Mouse (Mus musculus) midbrain, embryonic 12.5 days (tissue): ENCODE results near the gene Mthfsl. TPM values are rescaled to one million over a fixed set of nuclear protein-coding genes. Genes with fewer than 3 reads are reported as not detected.
"Not testable (repeated sequence)": the region's sequence is repeated elsewhere in the genome, so short reads cannot be mapped to it uniquely, and the experiment has no call there.

Experiments
- ATAC-seq: fragments of 200-750 bp; cut with Nextera tagmentation; 2 replicates; pipeline ENCODE4 v1.8.0; 2017; ENCODE audit warnings: low read depth, moderate TSS enrichment, moderate library complexity; ENCODE audit not compliant: low FRiP score
- H3K27ac ChIP-seq: fragments of 300-500 bp; sonication (generic); replicated peaks from 2 replicates; pipeline ENCODE4 v1.5.1; 2016; ENCODE audit warnings: mild to moderate bottlenecking
- H3K27me3 ChIP-seq: fragments of 300-500 bp; sonication (generic); 2 replicates; pipeline ENCODE4 v1.6.1; 2016; ENCODE audit warnings: mild to moderate bottlenecking
- H3K36me3 ChIP-seq: fragments of 300-500 bp; sonication (generic); 2 replicates; pipeline ENCODE4 v1.6.1; 2016
- H3K4me1 ChIP-seq: fragments of 300-500 bp; sonication (generic); 2 replicates; pipeline ENCODE4 v1.6.1; 2016
- H3K4me2 ChIP-seq: fragments of 300-500 bp; sonication (generic); replicated peaks from 2 replicates; pipeline ENCODE4 v1.6.1; 2016; ENCODE audit warnings: mild to moderate bottlenecking, moderate library complexity
- H3K4me3 ChIP-seq: fragments of 300-500 bp; sonication (generic); 2 replicates; pipeline ENCODE4 v1.5.1; 2016; ENCODE audit warnings: mild to moderate bottlenecking
- H3K9ac ChIP-seq: fragments of 300-500 bp; sonication (generic); replicated peaks from 2 replicates; pipeline ENCODE4 v1.6.1; 2016; ENCODE audit warnings: mild to moderate bottlenecking, moderate library complexity
- H3K9me3 ChIP-seq: fragments of 300-500 bp; sonication (generic); 2 replicates; pipeline ENCODE4 v1.6.1; 2016; ENCODE audit warnings: mild to moderate bottlenecking
- WGBS: fragments of 180-500 bp; shearing (Covaris S2); methylation state at CpG from one replicate; pipeline ENCODE4 v1.1.7; 2016; 5-methylcytosine and 5-hydroxymethylcytosine counted together
- polyA plus RNA-seq: library from polyadenylated mRNA; unstranded; fragments of >200 nt; fragmentation: Nextera tagmentation; extraction: Ambion mirVana; gene quantifications from 2 replicates; pipeline ENCODE4 v1.2.1, GENCODE M21; 2016

Gene Mthfsl
- 31.7 and 32.3 TPM in 2 replicates for polyA plus RNA-seq

DNA sequence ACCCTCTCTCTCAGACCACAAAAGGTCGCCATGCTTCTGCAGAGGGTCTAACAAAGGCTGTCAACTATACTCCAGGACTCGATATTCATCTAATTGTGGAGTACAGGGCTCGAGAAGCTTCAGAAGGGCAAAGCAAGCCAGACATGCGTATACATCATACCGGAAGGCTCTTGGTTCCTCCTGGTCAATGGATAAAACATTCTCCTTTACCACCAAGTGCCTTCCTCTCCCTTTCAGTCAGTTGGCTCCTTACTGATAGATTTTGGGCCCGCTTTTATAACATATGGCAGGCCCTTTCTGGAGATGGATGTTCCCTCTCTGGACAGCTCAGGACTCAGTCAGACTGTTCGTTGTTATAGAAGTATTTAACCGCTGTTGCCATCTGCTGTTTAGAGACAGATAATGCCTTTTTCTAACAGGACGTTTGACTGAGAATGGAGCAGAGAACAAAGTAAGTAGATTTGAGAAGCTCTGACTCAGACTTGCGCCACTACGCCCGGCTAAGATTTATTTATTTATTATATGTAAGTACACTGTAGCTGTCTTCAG is at the start of gene Mthfsl:
Gene Mthfsl (minus strand): TSS at position 308 of the 549 bp plus-strand sequence.
- H3K4me3 ChIP-seq, result peak within 1 kb of the TSS; percentile 31
- not testable (repeated sequence) for H3K36me3 ChIP-seq, H3K9me3 ChIP-seq, H3K4me1 ChIP-seq, H3K9ac ChIP-seq, H3K27me3 ChIP-seq
- peak; percentile 53 for ATAC-seq
- H3K27ac ChIP-seq, result peak within 1 kb of the TSS; percentile 81
- 33% methylated on average over 11 of the region's 12 CpGs for WGBS
- peak within 1 kb of the TSS; percentile 44 for H3K4me2 ChIP-seq

DNA sequence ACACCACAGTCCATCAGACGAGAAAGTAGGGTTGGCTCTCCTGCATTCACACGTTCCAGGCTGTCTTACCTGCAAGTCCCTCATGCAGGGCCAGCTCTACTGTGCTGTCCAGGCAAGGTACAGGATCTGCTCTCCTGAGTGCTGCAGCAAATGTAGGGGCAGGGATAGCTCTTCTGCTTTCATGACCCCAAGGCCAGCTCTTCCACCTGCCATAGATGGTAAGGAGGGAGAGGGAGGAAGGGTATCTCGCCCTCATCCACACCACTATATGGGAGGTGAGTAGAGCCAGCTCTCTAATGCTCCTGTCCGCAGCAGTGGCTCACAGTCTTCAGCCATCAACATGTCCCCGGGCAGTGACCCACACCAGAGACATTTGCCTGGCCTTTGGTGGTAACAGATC is 49.4 kb upstream of the Mthfsl start:
- not testable (repeated sequence) for H3K36me3 ChIP-seq, H3K4me2 ChIP-seq, H3K27me3 ChIP-seq, H3K9ac ChIP-seq, H3K4me3 ChIP-seq, ATAC-seq, H3K27ac ChIP-seq, H3K9me3 ChIP-seq, H3K4me1 ChIP-seq
- WGBS, result 85% methylated on average over 4 of the region's 5 CpGs

DNA sequence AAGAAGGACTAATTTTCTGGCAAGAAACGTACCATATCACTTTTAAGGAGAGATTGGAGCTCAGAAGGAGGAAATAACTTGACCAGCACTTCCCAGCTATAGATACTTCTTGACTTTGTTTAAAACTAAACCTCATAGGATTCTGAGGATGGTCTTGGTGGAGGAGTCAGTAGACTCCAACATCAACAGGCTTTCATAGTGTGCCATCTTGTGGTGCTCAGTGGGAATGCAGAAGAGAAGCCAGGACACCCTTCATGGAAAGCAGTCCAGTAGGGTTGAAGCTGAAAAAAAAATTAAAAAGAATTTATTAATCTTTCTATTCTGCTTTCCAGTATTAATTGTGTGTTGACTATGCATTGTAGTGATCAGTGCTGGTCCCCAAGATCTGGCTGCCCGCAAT is 26.6 kb upstream of the Mthfsl start:
- 17% methylated on average over 1 of the region's 2 CpGs for WGBS
- not testable (repeated sequence) for H3K36me3 ChIP-seq, H3K4me2 ChIP-seq, H3K9ac ChIP-seq, H3K4me1 ChIP-seq, H3K27ac ChIP-seq, H3K9me3 ChIP-seq, H3K27me3 ChIP-seq, H3K4me3 ChIP-seq, ATAC-seq

DNA sequence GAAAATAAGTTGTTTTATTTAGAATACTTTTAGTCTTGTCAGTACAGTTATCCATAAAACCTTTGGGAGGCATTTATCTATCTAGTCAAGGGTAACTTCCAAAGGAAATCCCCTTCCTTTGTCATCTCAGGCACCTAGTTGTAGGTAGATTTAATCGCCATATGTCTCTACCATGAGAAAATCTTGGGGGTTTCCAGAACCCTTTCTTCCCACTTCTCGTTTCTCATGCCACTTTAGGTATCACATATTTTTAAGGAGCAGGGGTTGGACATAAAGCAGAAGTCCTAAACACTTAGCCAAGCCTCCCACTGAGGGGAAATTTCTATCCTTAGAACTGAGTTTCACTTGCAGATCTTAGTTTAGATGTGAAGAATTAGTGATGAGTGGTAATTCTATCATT is 25.9 kb upstream of the Mthfsl start:
- not testable (repeated sequence) for H3K4me1 ChIP-seq, H3K9ac ChIP-seq, H3K27me3 ChIP-seq, H3K9me3 ChIP-seq, ATAC-seq, H3K4me2 ChIP-seq, H3K4me3 ChIP-seq, H3K27ac ChIP-seq, H3K36me3 ChIP-seq
- 100% methylated on average over 1 of the region's 2 CpGs for WGBS

DNA sequence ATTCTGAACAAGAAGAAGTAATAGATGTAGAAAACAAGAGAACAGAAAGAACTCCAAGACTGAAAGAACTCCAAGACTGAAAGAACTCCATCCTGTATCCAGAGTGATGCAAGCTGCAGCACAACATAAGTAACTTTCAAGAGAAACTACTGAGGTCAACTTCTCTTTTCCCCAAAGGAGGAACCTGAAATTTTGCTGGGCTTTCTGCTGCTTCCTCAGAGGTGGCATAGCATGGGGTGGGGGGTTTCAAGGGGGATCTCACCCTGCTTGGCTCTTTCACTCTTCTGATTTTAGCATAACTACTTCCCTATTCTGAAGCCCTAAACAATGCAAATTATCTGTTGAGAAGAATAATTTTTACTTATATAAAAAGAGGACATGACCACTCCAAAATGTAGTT is 15.2 kb upstream of the Mthfsl start:
- not testable (repeated sequence) for H3K4me1 ChIP-seq, ATAC-seq, H3K4me2 ChIP-seq, H3K9me3 ChIP-seq, H3K4me3 ChIP-seq, H3K36me3 ChIP-seq, H3K27ac ChIP-seq, H3K27me3 ChIP-seq, H3K9ac ChIP-seq

DNA sequence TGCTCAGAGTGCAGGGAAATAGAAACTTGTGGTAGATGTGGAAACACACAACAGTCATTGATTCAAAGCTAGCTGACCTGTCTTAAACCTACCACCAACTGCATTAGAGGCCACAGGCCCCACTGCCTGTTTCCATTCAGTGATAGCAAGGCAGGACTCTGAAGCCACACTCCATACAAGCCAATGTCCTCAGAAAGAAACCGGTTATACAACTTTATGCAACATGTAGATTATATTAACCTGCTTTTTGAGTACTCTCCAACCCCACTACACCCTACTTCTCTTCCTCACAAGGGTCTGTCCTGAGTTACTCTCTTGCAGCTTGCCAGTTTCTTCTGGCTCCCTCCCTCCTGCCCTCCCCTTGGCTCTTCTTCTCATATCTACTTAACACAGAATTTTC is 13.1 kb upstream of the Mthfsl start:
- WGBS, result 86% methylated on average over 1 of the region's 1 CpGs

DNA sequence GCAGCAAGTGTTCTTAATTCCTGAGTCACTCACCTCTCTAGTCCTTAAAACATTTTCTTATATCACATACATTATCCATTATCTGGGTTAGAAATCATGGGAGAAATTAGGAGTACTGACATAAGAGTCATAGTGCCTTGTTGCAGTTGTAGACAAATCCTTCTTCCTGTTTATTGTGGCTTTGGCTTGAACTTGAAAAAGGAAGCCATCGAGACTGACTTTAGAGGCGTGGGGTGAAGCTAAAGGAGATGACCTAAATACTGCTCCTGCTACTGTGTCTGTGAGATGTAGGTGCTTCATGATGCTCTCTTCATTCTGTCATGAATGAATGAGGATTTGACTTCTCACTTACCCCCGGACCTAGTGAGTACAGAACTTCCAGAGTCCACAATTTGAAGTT is 12.2 kb upstream of the Mthfsl start:
- WGBS, result 72% methylated on average over 2 of the region's 3 CpGs

More for the DNA sequence above, 13.1 kb upstream of the Mthfsl start:
- H3K27ac ChIP-seq, H3K36me3 ChIP-seq, H3K4me1 ChIP-seq, H3K9ac ChIP-seq, H3K4me3 ChIP-seq, H3K9me3 ChIP-seq, H3K27me3 ChIP-seq, ATAC-seq, H3K4me2 ChIP-seq: not testable (repeated sequence)

DNA sequence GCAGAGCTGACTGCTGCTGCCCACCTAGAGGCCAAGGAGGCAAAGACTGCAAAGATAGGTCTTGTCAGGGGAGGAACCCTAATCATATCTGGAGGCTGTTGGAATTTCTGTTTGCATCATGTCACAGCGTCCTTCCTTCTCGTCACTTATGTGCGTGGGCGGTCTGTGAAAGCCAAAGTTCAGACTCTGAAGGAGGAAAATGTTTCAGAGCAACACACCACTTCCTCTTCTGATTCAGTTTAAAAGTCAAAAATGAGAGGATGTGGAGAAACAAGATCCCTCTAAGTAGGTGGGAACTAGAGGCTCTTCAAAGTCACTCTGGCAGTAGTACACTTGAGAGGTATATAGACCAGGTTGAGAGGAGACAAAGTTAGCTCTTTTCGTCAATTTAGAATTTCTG is 11.6 kb upstream of the Mthfsl start, which contains the start of gene Bcl2a1d:
Gene Bcl2a1d (minus strand): TSS at position 187 of the 400 bp plus-strand sequence.
- H3K4me3 ChIP-seq, H3K4me2 ChIP-seq, H3K9me3 ChIP-seq, H3K27ac ChIP-seq, ATAC-seq, H3K27me3 ChIP-seq, H3K36me3 ChIP-seq, H3K4me1 ChIP-seq, H3K9ac ChIP-seq: not testable (repeated sequence)
- WGBS, result 90% methylated on average over 5 of the region's 5 CpGs

More for the DNA sequence above, 12.2 kb upstream of the Mthfsl start:
- not testable (repeated sequence) for H3K4me2 ChIP-seq, H3K4me1 ChIP-seq, H3K27ac ChIP-seq, H3K4me3 ChIP-seq, H3K9ac ChIP-seq, H3K9me3 ChIP-seq, ATAC-seq, H3K36me3 ChIP-seq, H3K27me3 ChIP-seq

DNA sequence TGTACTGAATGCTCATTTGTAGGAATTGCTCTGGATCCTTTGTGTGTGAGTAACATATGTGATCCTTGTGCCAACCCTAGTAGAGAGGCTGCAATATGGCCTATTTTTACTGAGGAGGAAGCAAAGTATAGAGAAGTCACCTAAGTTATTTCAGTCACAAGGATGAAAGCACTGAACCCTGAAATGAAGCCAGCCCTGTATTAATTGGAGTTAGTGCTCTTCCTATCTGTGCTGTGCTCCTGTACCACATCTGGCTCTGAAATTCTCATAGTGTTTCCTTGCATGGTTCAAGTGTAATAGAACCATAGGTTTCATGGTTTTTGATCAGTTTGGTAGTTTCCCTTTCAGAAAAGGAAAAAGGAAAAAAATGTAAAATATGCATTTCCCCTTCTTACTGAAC is 8.2 kb upstream of the Mthfsl start:
- H3K27me3 ChIP-seq, H3K4me2 ChIP-seq, H3K36me3 ChIP-seq, H3K4me3 ChIP-seq, H3K9me3 ChIP-seq, H3K4me1 ChIP-seq, H3K27ac ChIP-seq, H3K9ac ChIP-seq, ATAC-seq: not testable (repeated sequence)

DNA sequence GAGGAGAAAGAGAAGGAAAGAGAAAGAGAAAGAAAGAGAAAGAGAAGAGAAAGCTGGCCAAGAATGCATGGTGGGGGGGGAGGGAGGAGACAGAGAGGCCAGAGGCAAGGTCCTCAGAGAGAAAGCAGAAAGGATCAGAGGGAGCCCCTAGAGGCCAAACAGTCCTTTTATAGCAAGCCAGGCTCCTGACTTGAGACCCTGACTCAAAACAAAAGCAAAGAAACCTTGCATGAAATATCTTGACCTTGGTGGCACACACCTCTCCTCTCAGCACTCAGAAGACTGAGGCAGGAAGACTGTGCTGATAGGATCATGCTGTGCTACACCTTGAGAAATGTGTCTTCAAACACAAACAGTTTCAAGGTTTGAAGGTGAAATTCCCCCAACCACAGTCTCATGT is 1.5 kb upstream of the Mthfsl start:
- H3K36me3 ChIP-seq, H3K4me3 ChIP-seq, H3K4me2 ChIP-seq, H3K9ac ChIP-seq, H3K9me3 ChIP-seq, ATAC-seq, H3K27me3 ChIP-seq, H3K27ac ChIP-seq, H3K4me1 ChIP-seq: not testable (repeated sequence)

DNA sequence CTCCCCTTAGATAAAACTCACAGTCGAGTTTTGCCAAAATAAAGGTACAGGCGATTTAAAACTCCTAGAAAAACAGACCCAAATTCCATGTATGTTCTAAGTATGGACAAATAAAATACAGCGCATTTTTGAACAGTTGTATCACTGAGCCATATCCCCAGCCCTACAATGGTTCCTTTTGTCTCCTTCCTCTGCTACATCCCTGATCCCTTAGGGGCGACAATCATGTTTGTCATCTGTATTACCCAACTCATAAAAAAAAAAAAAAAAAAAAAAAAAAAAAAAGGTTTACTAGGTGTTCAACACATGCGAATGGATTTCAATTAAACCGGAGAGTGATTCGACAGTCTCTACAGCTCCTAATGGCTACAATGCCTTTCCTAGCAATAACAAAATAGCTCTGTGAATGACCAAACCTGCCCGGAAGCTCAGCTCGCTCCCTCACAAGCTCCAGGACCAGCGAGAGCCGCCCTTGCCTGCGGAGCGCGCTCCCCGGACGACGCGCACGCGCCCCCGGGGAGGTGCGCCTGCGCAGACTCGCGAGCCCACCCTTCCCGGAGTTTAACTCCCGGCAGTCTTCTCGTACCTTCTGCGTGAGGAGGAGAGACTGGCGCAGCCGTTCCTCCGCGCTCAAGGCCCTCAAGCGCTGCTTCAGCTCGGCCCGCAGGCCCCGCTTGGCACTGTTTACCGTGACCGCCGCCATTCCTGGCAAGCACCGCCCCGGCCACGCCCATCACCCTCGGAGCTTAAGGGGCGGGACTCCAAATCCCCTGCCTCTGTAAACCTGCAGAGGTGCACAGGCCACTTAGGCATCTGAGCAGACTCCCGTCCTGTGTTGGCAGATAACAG is 799 bp downstream of the Mthfsl start:
- not testable (repeated sequence) for H3K36me3 ChIP-seq, H3K27me3 ChIP-seq, H3K9ac ChIP-seq, H3K9me3 ChIP-seq, H3K4me1 ChIP-seq
- ATAC-seq, result peak; percentile 95
- H3K27ac ChIP-seq, result peak overlapping the region; percentile 81
- WGBS, result 8% methylated on average over 22 of the region's 46 CpGs
- peak overlapping the region; percentile 31 for H3K4me3 ChIP-seq
- peak overlapping the region; percentile 40 for H3K4me2 ChIP-seq

DNA sequence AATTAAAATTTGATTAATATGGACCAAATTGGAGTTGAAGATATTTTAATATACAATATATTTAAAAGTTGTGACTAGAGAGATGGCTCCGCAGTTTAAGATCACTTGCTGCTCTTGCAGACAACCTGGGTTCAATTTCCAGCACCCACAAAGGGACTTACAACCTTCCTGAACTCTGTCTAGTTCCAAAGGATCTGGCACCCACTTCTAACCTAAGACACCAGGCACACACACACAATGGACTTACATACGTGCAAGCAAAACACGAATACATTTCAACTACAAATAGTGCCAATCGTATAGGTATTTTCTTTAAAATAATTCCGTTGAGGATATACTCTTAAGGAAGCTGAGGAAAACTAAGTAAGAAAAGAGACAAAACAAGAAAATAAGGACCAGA is 1.5 kb downstream of the Mthfsl start:
- peak overlapping the region; percentile 40 for H3K4me2 ChIP-seq
- WGBS, result 82% methylated on average over 5 of the region's 5 CpGs

DNA sequence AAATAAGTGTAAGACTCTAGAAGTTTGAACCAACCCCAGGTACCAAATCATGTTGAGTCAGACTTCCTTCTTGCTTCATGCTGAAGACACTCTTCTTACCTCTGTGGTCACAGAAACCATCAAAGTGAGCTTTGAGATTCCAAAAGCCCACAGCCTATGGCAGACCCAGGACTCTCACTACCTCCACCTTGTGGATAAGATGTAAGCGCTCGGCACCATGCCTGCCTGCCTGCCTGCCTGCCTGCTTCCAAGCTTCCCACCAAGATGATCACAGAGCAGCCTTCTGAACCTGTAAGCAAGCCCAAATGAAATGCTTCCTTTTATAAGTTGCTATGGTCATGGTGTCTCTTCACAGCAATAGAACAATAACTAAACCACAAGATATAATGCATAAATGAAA is 2.0 kb downstream of the Mthfsl start:
- H3K9ac ChIP-seq, H3K27me3 ChIP-seq, H3K36me3 ChIP-seq, H3K4me2 ChIP-seq, H3K9me3 ChIP-seq, H3K27ac ChIP-seq, H3K4me1 ChIP-seq, H3K4me3 ChIP-seq: not testable (repeated sequence)
- WGBS, result 24% methylated on average over 2 of the region's 2 CpGs
- ATAC-seq, result 0 out of 2 replicates have a peak, but pooled peaks have one; percentile 8

More for the DNA sequence above, 1.5 kb downstream of the Mthfsl start:
- not testable (repeated sequence) for H3K4me1 ChIP-seq, H3K27me3 ChIP-seq, ATAC-seq, H3K4me3 ChIP-seq, H3K9ac ChIP-seq, H3K27ac ChIP-seq, H3K36me3 ChIP-seq, H3K9me3 ChIP-seq
